Mouse (Mus musculus) liver, embryonic 14.5 days (tissue): Measurements from ENCODE around the gene Adm. TPM values are rescaled to one million over a fixed set of nuclear protein-coding genes. Genes with fewer than 3 reads are reported as not detected.
"Not testable (repeated sequence)": the region's sequence is repeated elsewhere in the genome, so short reads cannot be mapped to it uniquely, and the experiment has no call there.

Source experiments
- ATAC-seq: fragments of 200-750 bp; cut with Nextera tagmentation; 2 replicates; pipeline ENCODE4 v1.8.0; 2017; ENCODE audit warnings: moderate number of reproducible peaks, mild to moderate bottlenecking, moderate library complexity; ENCODE audit not compliant: insufficient read depth
- DNase-seq, 3 experiments: peaks; one replicate each; pipeline ENCODE4 v3.0.0-alpha.2; 2012 to 2013; ENCODE audit warnings: low read depth in 3 of 3, low spot score in 3 of 3
- H3K27ac ChIP-seq: fragments of 300-500 bp; sonication (generic); 2 replicates; pipeline ENCODE4 v1.5.1; 2014; ENCODE audit warnings: moderate library complexity, mild to moderate bottlenecking, control low read depth, inconsistent platforms
- H3K27me3 ChIP-seq: fragments of 300-500 bp; sonication (generic); 2 replicates; pipeline ENCODE4 v1.6.1; 2014; ENCODE audit warnings: mild to moderate bottlenecking, low read length, moderate library complexity; ENCODE audit not compliant: control insufficient read depth, insufficient read depth
- H3K36me3 ChIP-seq: fragments of 300-500 bp; sonication (generic); replicated peaks from 2 replicates; pipeline ENCODE4 v1.6.1; 2014; ENCODE audit warnings: low read depth; ENCODE audit not compliant: control insufficient read depth, insufficient read depth
- H3K4me1 ChIP-seq, 2 experiments: fragments of 200-500 bp in 1 of 2; fragments of 300-500 bp in 1 of 2; sonication (generic) in 1 of 2; replicated peaks; 2 replicates each; pipeline ENCODE4 v1.6.1; 2012 to 2014; ENCODE audit warnings: antibody characterized with exemption in 1 of 2, inconsistent platforms in 1 of 2, low read length in 1 of 2; ENCODE audit not compliant: control insufficient read depth in 2 of 2, insufficient read depth in 2 of 2
- H3K4me2 ChIP-seq: fragments of 300-500 bp; sonication (generic); 2 replicates; pipeline ENCODE4 v1.6.1; 2014; ENCODE audit warnings: low read depth, mild to moderate bottlenecking, control low read depth, moderate library complexity
- H3K4me3 ChIP-seq, 2 experiments: fragments of 200-500 bp in 1 of 2; fragments of 300-500 bp in 1 of 2; sonication (generic) in 1 of 2; 2 replicates each; pipeline ENCODE4 v1.5.1; 2012 to 2014; ENCODE audit warnings: low read depth in 2 of 2, low read length in 2 of 2, mild to moderate bottlenecking in 2 of 2, control low read depth in 1 of 2, inconsistent platforms in 1 of 2, moderate library complexity in 1 of 2; ENCODE audit not compliant: insufficient read depth in 1 of 2
- H3K9ac ChIP-seq: fragments of 300-500 bp; sonication (generic); replicated peaks from 2 replicates; pipeline ENCODE4 v1.6.1; 2014; ENCODE audit warnings: mild to moderate bottlenecking, control low read depth, moderate library complexity
- H3K9me3 ChIP-seq: fragments of 300-500 bp; sonication (generic); 2 replicates; pipeline ENCODE4 v1.6.1; 2016; ENCODE audit warnings: low read length, mixed read lengths; ENCODE audit not compliant: control insufficient read depth
- CTCF ChIP-seq: IDR thresholded peaks from 2 replicates; pipeline ENCODE4 v1.5.1; 2016; ENCODE audit warnings: antibody characterized with exemption, low read depth, control low read depth
- EP300 ChIP-seq: IDR thresholded peaks from 2 replicates; pipeline ENCODE4 v1.6.1; 2016; ENCODE audit warnings: antibody characterized with exemption, low read depth
- WGBS: fragments of 180-500 bp; shearing (Covaris S2); extraction: QIAGEN DNeasy Blood & Tissue Kit; methylation state at CpG from one replicate; pipeline ENCODE4 v1.1.7; 2014; ENCODE audit not compliant: insufficient replicate concordance; 5-methylcytosine and 5-hydroxymethylcytosine counted together
- polyA plus RNA-seq, 2 experiments: library from polyadenylated mRNA; depleted of rRNA in 1 of 2; stranded (reverse) in 1 of 2; unstranded in 1 of 2; fragments of >200 nt; fragmentation: Nextera tagmentation in 1 of 2; extraction: Ambion mirVana in 1 of 2; gene quantifications; 2 replicates each; pipeline versions ENCODE4 v1.2.1 to v1.2.3; 2012 to 2014

Gene Adm
- polyA plus RNA-seq, 2 experiments = 1.4 to 1.5 TPM

- Histone ChIP-seq H3K27me3 (no peaks in the 10 kb centered on the region), H3K4me1 (no peaks in the 10 kb centered on the region), H3K27ac (no peak overlapping the region), H3K4me2 (no peak overlapping the region), H3K9ac (no peak overlapping the region), H3K36me3 (no peaks in the 10 kb centered on the region), H3K4me3 (no peak overlapping the region), H3K9me3 (no peaks in the 10 kb centered on the region)
- DNase-seq (no peak), ATAC-seq (no peak)
- WGBS = 49% methylated on average over 17 of the region's 17 CpGs
- no peak for TF ChIP-seq CTCF
- no peak for TF ChIP-seq EP300
Observed at GRCm38 (mm10) chr7:110638305-110639110, 11.0 kb downstream of the Adm start.

GRCm38 (mm10) chr7:110639291-110639915 is 11.9 kb downstream of the Adm start:
- Histone ChIP-seq H3K9ac (no peak overlapping the region), H3K36me3 (no peaks in the 10 kb centered on the region), H3K27ac (no peak overlapping the region), H3K9me3 (no peaks in the 10 kb centered on the region), H3K4me2 (no peak overlapping the region), H3K4me1 (no peaks in the 10 kb centered on the region), H3K27me3 (no peaks in the 10 kb centered on the region), H3K4me3 (no peak overlapping the region)
- no peak for DNase-seq
- TF ChIP-seq EP300 (no peak), CTCF (no peak)
- no peak for ATAC-seq
- WGBS = 74% methylated on average over 11 of the region's 11 CpGs

GRCm38 (mm10) chr7:110639958-110640357 is 12.5 kb downstream of the Adm start:
- H3K9ac ChIP-seq, H3K4me3 ChIP-seq, DNase-seq, H3K9me3 ChIP-seq, H3K27me3 ChIP-seq, H3K4me1 ChIP-seq, ATAC-seq, H3K27ac ChIP-seq, H3K36me3 ChIP-seq, H3K4me2 ChIP-seq: not testable (repeated sequence)
- WGBS = 71% methylated on average over 3 of the region's 3 CpGs

- Histone ChIP-seq H3K4me3 (no peak overlapping the region), H3K4me2 (no peak overlapping the region), H3K36me3 (no peaks in the 10 kb centered on the region), H3K27ac (no peak overlapping the region), H3K4me1 (peaks cover 0 to 5% of the 10 kb centered on the region in 2 experiments; a peak in 1 of 4 replicates), H3K9ac (no peak overlapping the region), H3K9me3 (no peaks in the 10 kb centered on the region; the same call in 1 of the 2 replicates), H3K27me3 (no peaks in the 10 kb centered on the region)
- WGBS = 61% methylated on average over 5 of the region's 5 CpGs
- TF ChIP-seq EP300 (no peak), CTCF (peak; percentile 52; the same call in 1 of the 2 replicates)
- DNase-seq (no peak), ATAC-seq (no peak)
Observed at GRCm38 (mm10) chr7:110645311-110645710, 17.9 kb downstream of the Adm start.

DNA sequence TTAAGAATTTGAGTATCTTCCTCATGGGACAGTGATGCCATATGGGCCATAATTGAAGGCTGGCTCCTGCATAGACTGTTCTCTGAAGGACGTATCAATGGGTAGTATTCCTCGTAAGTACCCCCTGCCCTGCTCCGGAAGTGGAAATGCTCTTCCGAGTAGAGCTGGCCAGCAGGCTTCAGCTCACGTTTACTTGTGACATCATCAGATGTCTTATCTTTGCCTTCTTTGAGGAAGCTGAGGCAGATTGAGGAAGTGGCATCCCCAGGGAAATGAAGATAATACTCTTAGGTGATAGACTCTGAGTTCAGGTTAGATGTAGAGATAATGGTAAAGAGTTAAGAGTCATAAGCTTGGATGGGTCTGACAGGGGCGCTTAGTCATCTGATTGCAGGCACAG is 18.4 kb downstream of the Adm start:
- Histone ChIP-seq H3K4me1 (peaks cover 0 to 5% of the 10 kb centered on the region in 2 experiments; a peak in 1 of 4 replicates), H3K9me3 (no peaks in the 10 kb centered on the region; the same call in 1 of the 2 replicates), H3K9ac (no peak overlapping the region), H3K4me3 (no peak overlapping the region), H3K27ac (no peak overlapping the region), H3K27me3 (no peaks in the 10 kb centered on the region), H3K4me2 (no peak overlapping the region), H3K36me3 (no peaks in the 10 kb centered on the region)
- DNase-seq (no peak), ATAC-seq (no peak)
- WGBS = 28% methylated on average over 6 of the region's 6 CpGs
- TF ChIP-seq CTCF = no peak
